8 mouse cellular contexts compared by ENCODE assay signal in the genomic region with DNA sequence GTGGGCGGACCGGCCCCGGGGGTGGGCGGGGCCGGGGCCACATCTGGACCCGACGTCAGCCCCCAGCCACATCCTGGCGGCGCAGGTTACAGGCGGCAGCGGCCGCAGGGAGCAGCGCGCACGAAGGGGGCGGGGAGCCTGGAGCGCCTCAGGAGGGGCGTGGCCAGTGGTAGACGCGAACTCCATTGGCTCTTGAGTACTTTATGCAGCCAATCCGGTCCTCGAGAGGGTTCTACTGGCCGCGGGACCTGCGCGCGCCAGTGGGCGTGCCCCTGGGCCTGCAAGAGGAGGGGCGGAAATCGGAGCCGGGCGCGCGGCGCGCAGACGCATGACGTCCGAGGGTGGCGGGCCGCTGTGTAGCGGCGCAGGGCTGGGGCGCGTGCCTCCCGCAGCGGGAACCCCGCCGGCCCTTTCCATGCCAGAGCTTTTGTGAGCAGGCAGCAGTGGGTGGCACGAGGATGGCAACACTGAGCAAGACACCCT. TPM values are rescaled to one million over a fixed set of nuclear protein-coding genes. Genes with fewer than 3 reads are reported as not detected.
DNase-seq lines count a peak whose midpoint lies in the region; ATAC-seq and TF ChIP-seq lines count a peak whose summit lies in the region.

A gene (minus strand): TSS at position 2 of the 483 bp plus-strand sequence.

- H3K9me3 ChIP-seq in E14TG2a.4 (ENCODE audit: low read length) = no peaks in the 10 kb centered on the region
- H3K9me3 ChIP-seq in forebrain, embryonic 13.5 days (replicated peaks) = no peaks in the 10 kb centered on the region
- H3K9me3 ChIP-seq in liver, postnatal 0 days (ENCODE audit: low read length) = no peaks in the 10 kb centered on the region
- H3K9me3 ChIP-seq in neural tube, embryonic 14.5 days (ENCODE audit: control insufficient read depth, low read length) = no peaks in the 10 kb centered on the region

- peak within 1 kb of the TSS; percentile 93 for H3K4me2 ChIP-seq in forebrain, embryonic 13.5 days
- peak within 1 kb of the TSS; percentile 98 for H3K4me2 ChIP-seq in liver, postnatal 0 days (ENCODE audit: low read depth, low read length)
- peak within 1 kb of the TSS; percentile 93 for H3K4me2 ChIP-seq in neural tube, embryonic 14.5 days (ENCODE audit: low read depth, low read length)

- intact Hi-C loops in heart, postnatal 10 days (cut with DNase I) = loop anchor here (1.0 to 10.0 kb wide), 4 partner anchors 118 to 348 kb away; a partner anchor contains a TSS

- DNase-seq in heart, postnatal 10 days = peak; percentile 98
- peak; percentile 93 for DNase-seq in large intestine, adult 2 months (ENCODE audit: low read depth, low spot score)
- peak; percentile 99 for DNase-seq in liver, postnatal 0 days
- peak; percentile 97 for DNase-seq in testis, postnatal 10 days (ENCODE audit: low spot score)

- no peaks in the 10 kb centered on the region for H3K27me3 ChIP-seq in E14TG2a.4 (ENCODE audit: insufficient read depth, low read length)
- peaks cover 5% of the 10 kb centered on the region; the same call in 1 of the 2 replicates for H3K27me3 ChIP-seq in forebrain, embryonic 13.5 days
- no peaks in the 10 kb centered on the region for H3K27me3 ChIP-seq in liver, postnatal 0 days (ENCODE audit: insufficient read depth, low read length)
- H3K27me3 ChIP-seq in neural tube, embryonic 14.5 days (ENCODE audit: control insufficient read depth, insufficient read depth, low read length) = no peaks in the 10 kb centered on the region

- H3K4me3 ChIP-seq in E14TG2a.4 (replicated peaks; ENCODE audit: low read length) = peak within 1 kb of the TSS; percentile 93
- H3K4me3 ChIP-seq in forebrain, embryonic 13.5 days = peak within 1 kb of the TSS; percentile 97
- H3K4me3 ChIP-seq in liver, postnatal 0 days (ENCODE audit: low read depth, low read length) = peak within 1 kb of the TSS; percentile 88
- peak within 1 kb of the TSS; percentile 93 for H3K4me3 ChIP-seq in neural tube, embryonic 14.5 days (ENCODE audit: low read depth, low read length)

- H3K4me1 ChIP-seq in E14TG2a.4 (replicated peaks; ENCODE audit: low read depth, low read length) = peaks cover 54% of the 10 kb centered on the region
- H3K4me1 ChIP-seq in forebrain, embryonic 13.5 days = peaks cover 26% of the 10 kb centered on the region
- peaks cover 42% of the 10 kb centered on the region for H3K4me1 ChIP-seq in liver, postnatal 0 days (ENCODE audit: insufficient read depth)
- H3K4me1 ChIP-seq in neural tube, embryonic 14.5 days (ENCODE audit: control insufficient read depth, insufficient read depth, low read length) = peaks cover 20% of the 10 kb centered on the region

- peak within 1 kb of the TSS; percentile 96 for H3K9ac ChIP-seq in forebrain, embryonic 13.5 days
- H3K9ac ChIP-seq in liver, postnatal 0 days (replicated peaks) = peak within 1 kb of the TSS; percentile 97
- peak within 1 kb of the TSS; percentile 97 for H3K9ac ChIP-seq in neural tube, embryonic 14.5 days (replicated peaks; ENCODE audit: low read depth, low read length)

- 0% methylated on average over 44 of the region's 50 CpGs for WGBS in forebrain, embryonic 13.5 days
- WGBS in large intestine, adult 2 months = under 1% methylated on average over 49 of the region's 50 CpGs
- WGBS in liver, postnatal 0 days (ENCODE audit: insufficient replicate concordance) = under 1% methylated on average over 45 of the region's 50 CpGs
- under 1% methylated on average over 50 of the region's 50 CpGs for WGBS in neural tube, embryonic 14.5 days

- TF ChIP-seq EP300 in liver, postnatal 0 days (IDR thresholded peaks at IDR 0.05; ENCODE audit: low read depth) = no peak

- no peak for TF ChIP-seq CTCF in E14TG2a.4 (conservative IDR thresholded peaks at IDR 0.05; ENCODE audit: low read length)
- no peak for TF ChIP-seq CTCF in liver, postnatal 0 days (IDR thresholded peaks at IDR 0.05; ENCODE audit: low read depth)

- peak; percentile 78 for ATAC-seq in cerebellum, adult (ENCODE audit: insufficient number of reproducible peaks, low FRiP score, low TSS enrichment)
- ATAC-seq in forebrain, embryonic 13.5 days = peak; percentile 95
- peak; percentile 84 for ATAC-seq in liver, postnatal 0 days
- peak; percentile 95 for ATAC-seq in neural tube, embryonic 14.5 days (ENCODE audit: low read depth)

- H3K27ac ChIP-seq in forebrain, embryonic 13.5 days = peak within 1 kb of the TSS; percentile 92
- H3K27ac ChIP-seq in liver, postnatal 0 days (ENCODE audit: low read depth) = peak within 1 kb of the TSS; percentile 96
- H3K27ac ChIP-seq in neural tube, embryonic 14.5 days (ENCODE audit: low read depth, low read length) = peak within 1 kb of the TSS; percentile 98

- H3K36me3 ChIP-seq in E14TG2a.4 (ENCODE audit: insufficient read depth, low read length) = peaks cover 8% of the 10 kb centered on the region
- no peaks in the 10 kb centered on the region for H3K36me3 ChIP-seq in forebrain, embryonic 13.5 days (ENCODE audit: poor library complexity, severe bottlenecking)
- H3K36me3 ChIP-seq in liver, postnatal 0 days (replicated peaks; ENCODE audit: insufficient read depth, low read length) = no peaks in the 10 kb centered on the region
- no peaks in the 10 kb centered on the region for H3K36me3 ChIP-seq in neural tube, embryonic 14.5 days (ENCODE audit: control insufficient read depth, insufficient read depth, low read length)

RNA-seq across cellular contexts. Expression of the gene that starts here (rescaled TPM):
- polyA plus RNA-seq in forebrain, embryonic 13.5 days (2015; fragmentation: Nextera tagmentation; extraction: Ambion mirVana) = 30.4 and 33.5 TPM in 2 replicates
- total RNA-seq in heart, postnatal 10 days (2021) = 10 to 100 TPM; 63.9 to 96.0 TPM
- 23.9 and 25.3 TPM in 2 replicates for polyA plus RNA-seq in large intestine, adult 2 months (2012; rRNA removed)
- polyA plus RNA-seq in liver, postnatal 0 days (2015; fragmentation: Nextera tagmentation; extraction: Ambion mirVana) = 25.5 and 25.7 TPM in 2 replicates
- 24.9 and 32.5 TPM in 2 replicates for polyA plus RNA-seq in neural tube, embryonic 14.5 days (2014; fragmentation: Nextera tagmentation; extraction: Ambion mirVana)

Comparison
In these comparisons a context has a peak if more than half of its experiments do, and no peak if none do; other contexts are left out.
1. Peak in every context shown above with its lines: DNase-seq, ATAC-seq, H3K4me3 ChIP-seq and H3K27ac ChIP-seq.